Mouse (Mus musculus) heart, postnatal 4 days (tissue): ENCODE measurements at regions not wholly inside any gene's neighbourhood (a gene's known extent, or its start where the extent isn't known, plus 50 kb on each side); places are given as distances from the start of the nearest gene placed in this dataset.

Experiments
- DNase-seq: peaks from one replicate; pipeline ENCODE4 v3.0.0; 2021

GRCm38 (mm10) chr16:66086499-66086898, 271.4 kb downstream of the Vgll3 start:
- DNase-seq = no peak

DNA sequence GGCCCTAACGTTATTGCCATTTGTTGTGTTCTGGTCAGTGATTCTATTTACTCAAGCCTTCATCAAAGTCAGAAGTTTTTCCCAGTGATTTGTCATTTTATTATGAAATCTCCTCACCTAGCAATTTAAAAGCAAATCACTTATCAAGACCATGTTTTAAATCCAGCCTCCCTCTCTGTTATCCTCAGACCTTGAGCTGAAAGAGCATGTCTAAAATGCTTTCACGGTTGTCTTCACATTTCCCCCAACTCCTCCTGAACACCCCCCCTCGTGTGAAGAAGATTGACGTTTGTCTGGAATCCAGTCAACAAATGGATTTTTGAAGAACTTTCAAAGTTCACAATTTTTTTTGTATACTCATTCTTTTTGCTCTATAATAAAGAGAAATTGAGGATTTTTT, 277.7 kb downstream of the Vgll3 start:
- DNase-seq = no peak

DNA sequence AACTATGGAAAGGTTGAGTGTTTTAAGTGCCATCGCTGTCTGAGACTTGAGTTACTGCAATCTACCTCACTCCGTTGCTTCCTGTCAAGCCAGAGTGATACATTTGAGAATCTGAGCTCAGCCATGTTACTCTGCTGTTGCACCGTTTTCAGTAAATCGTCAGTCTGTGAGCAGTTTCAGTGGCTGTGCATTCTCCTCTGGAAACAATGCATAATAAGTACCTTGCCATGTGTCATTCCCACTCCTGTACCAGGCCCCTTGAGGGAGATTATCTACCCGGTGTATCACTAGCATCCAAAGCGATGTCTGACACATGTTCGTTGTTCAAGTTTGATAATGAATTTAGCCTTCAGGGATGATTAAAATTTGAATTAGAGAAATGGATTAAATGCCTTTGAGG, 280.6 kb downstream of the Vgll3 start:
- DNase-seq = no peak

GRCm38 (mm10) chr16:66117930-66118329, 302.9 kb downstream of the Vgll3 start:
- no peak for DNase-seq

GRCm38 (mm10) chr16:66137755-66138154, 322.7 kb downstream of the Vgll3 start:
- no peak for DNase-seq

GRCm38 (mm10) chr16:66144765-66145164, 329.7 kb downstream of the Vgll3 start:
- no peak for DNase-seq

DNA sequence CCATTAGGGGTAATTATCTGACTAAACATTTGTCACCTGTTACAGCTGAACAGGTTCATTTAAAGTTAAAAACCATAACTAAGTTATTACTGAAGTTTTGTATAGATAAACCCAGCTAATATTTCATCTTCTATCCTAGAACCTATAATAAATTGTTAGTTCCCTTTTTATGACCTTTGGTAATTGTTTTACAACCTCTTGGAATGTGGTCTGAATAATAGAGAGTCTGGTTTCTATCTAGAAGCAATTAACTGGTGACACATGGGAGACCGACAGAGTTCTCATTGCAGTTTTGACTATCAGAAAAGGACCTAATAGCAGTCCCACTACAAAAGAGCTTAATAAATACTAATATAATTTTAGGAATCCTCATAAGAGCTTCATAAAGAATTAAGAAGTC, 330.2 kb downstream of the Vgll3 start:
- DNase-seq = no peak

GRCm38 (mm10) chr16:66168289-66168688, 353.2 kb downstream of the Vgll3 start:
- no peak for DNase-seq

- DNase-seq = peak; percentile 8
Measured at GRCm38 (mm10) chr16:66190801-66191200, 375.7 kb downstream of the Vgll3 start.

GRCm38 (mm10) chr16:66201406-66201805, 386.3 kb downstream of the Vgll3 start:
- no peak for DNase-seq
